Mouse (Mus musculus) forebrain, embryonic 16.5 days (tissue): Measurements from ENCODE around the gene Gstm5. TPM values are rescaled to one million over a fixed set of nuclear protein-coding genes. Genes with fewer than 3 reads are reported as not detected.
"Not testable (repeated sequence)": the region's sequence is repeated elsewhere in the genome, so short reads cannot be mapped to it uniquely, and the experiment has no call there.

ENCODE experiments used
- ATAC-seq: fragments of 200-750 bp; cut with Nextera tagmentation; 2 replicates; pipeline ENCODE4 v1.8.0; 2017; ENCODE audit warnings: mild to moderate bottlenecking, moderate library complexity
- H3K27ac ChIP-seq: fragments of 300-500 bp; sonication (generic); 2 replicates; pipeline ENCODE4 v1.5.1; 2014; ENCODE audit warnings: low read length, control low read depth
- H3K27me3 ChIP-seq: fragments of 300-500 bp; sonication (generic); replicated peaks from 2 replicates; pipeline ENCODE4 v1.6.1; 2014; ENCODE audit warnings: low read length; ENCODE audit not compliant: control insufficient read depth, insufficient read depth
- H3K36me3 ChIP-seq: fragments of 300-500 bp; sonication (generic); 2 replicates; pipeline ENCODE4 v1.6.1; 2014; ENCODE audit not compliant: control insufficient read depth, insufficient read depth
- H3K4me1 ChIP-seq: fragments of 300-500 bp; sonication (generic); replicated peaks from 2 replicates; pipeline ENCODE4 v1.6.1; 2014; ENCODE audit warnings: low read length; ENCODE audit not compliant: control insufficient read depth, insufficient read depth
- H3K4me2 ChIP-seq: fragments of 300-500 bp; sonication (generic); 2 replicates; pipeline ENCODE4 v1.6.1; 2014; ENCODE audit warnings: mild to moderate bottlenecking, low read length, control low read depth
- H3K4me3 ChIP-seq: fragments of 300-500 bp; sonication (generic); replicated peaks from 2 replicates; pipeline ENCODE4 v1.5.1; 2014; ENCODE audit warnings: mild to moderate bottlenecking, low read length, control low read depth
- H3K9ac ChIP-seq: fragments of 300-500 bp; sonication (generic); replicated peaks from 2 replicates; pipeline ENCODE4 v1.6.1; 2014; ENCODE audit warnings: low read depth, low read length, control low read depth
- H3K9me3 ChIP-seq: fragments of 300-500 bp; sonication (generic); 2 replicates; pipeline ENCODE4 v1.6.1; 2016; ENCODE audit warnings: low read length; ENCODE audit not compliant: control insufficient read depth
- WGBS: fragments of 180-500 bp; shearing (Covaris S2); extraction: QIAGEN DNeasy Blood & Tissue Kit; methylation state at CpG from one replicate; pipeline ENCODE4 v1.1.7; 2014; 5-methylcytosine and 5-hydroxymethylcytosine counted together
- polyA plus RNA-seq: library from polyadenylated mRNA; unstranded; fragments of >200 nt; fragmentation: Nextera tagmentation; extraction: Ambion mirVana; gene quantifications from 2 replicates; pipeline ENCODE4 v1.2.1, GENCODE M21; 2015

The Gstm5 gene
- polyA plus RNA-seq, 1 experiment from 2014 or later = 174 TPM

GRCm38 (mm10) chr3:107889236-107889635, 6.4 kb upstream of the Gstm5 start:
- H3K27me3 ChIP-seq, H3K4me1 ChIP-seq, H3K27ac ChIP-seq, H3K9ac ChIP-seq, ATAC-seq, H3K36me3 ChIP-seq, H3K4me2 ChIP-seq, H3K4me3 ChIP-seq, H3K9me3 ChIP-seq: not testable (repeated sequence)
- WGBS = 77% methylated on average over 2 of the region's 2 CpGs

GRCm38 (mm10) chr3:107895194-107895719, 364 bp upstream of the Gstm5 start:
- H3K9ac ChIP-seq = peak overlapping the region; percentile 85
- H3K36me3 ChIP-seq = peaks cover 5% of the 10 kb centered on the region; the same call in 1 of the 2 replicates
- H3K4me1 ChIP-seq = peaks cover 8% of the 10 kb centered on the region
- no peaks in the 10 kb centered on the region for H3K27me3 ChIP-seq
- H3K4me2 ChIP-seq = peak overlapping the region; percentile 84
- WGBS = 11% methylated on average over 6 of the region's 6 CpGs
- H3K4me3 ChIP-seq = peak overlapping the region; percentile 72
- no peak overlapping the region for H3K27ac ChIP-seq
- H3K9me3 ChIP-seq = no peaks in the 10 kb centered on the region
- ATAC-seq = no peak; the same call in 1 of the 2 replicates

DNA sequence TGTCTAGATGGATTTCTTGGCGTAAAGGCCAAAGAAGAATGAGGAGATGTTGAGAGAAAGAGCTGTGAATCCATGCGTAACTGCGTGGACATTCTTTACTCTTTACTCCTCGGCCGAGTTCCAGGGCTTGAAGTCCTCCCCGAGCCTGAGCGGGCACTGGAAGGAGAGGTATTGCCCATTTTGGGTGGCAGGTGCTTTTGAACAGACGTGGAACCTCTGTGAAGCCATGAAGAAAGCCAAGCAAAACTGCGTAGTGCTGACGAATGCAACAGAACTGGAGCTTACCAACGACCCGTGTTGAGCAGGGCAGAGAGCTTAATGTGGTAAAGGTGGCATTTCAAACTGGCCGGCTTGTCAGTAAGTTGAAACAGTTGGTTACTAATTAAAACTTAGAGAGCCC, 3.1 kb downstream of the Gstm5 start:
- no peak overlapping the region for H3K4me3 ChIP-seq
- peaks cover 8% of the 10 kb centered on the region for H3K4me1 ChIP-seq
- no peaks in the 10 kb centered on the region for H3K27me3 ChIP-seq
- H3K4me2 ChIP-seq = no peak overlapping the region
- peaks cover 5% of the 10 kb centered on the region; the same call in 1 of the 2 replicates for H3K36me3 ChIP-seq
- no peaks in the 10 kb centered on the region for H3K9me3 ChIP-seq
- ATAC-seq = no peak
- 93% methylated on average over 13 of the region's 13 CpGs for WGBS
- no peak overlapping the region for H3K9ac ChIP-seq
- no peak overlapping the region for H3K27ac ChIP-seq

- Histone ChIP-seq H3K4me1 (peaks cover 4% of the 10 kb centered on the region; the same call in 1 of the 2 replicates), H3K9me3 (no peaks in the 10 kb centered on the region), H3K4me2 (no peak overlapping the region), H3K4me3 (no peak overlapping the region), H3K27ac (no peak overlapping the region), H3K9ac (no peak overlapping the region), H3K36me3 (peaks cover 5% of the 10 kb centered on the region; the same call in 1 of the 2 replicates), H3K27me3 (no peaks in the 10 kb centered on the region)
- no peak for ATAC-seq
- WGBS = 75% methylated on average over 11 of the region's 11 CpGs
Measured at GRCm38 (mm10) chr3:107900955-107901673, 5.5 kb downstream of the Gstm5 start.

- ATAC-seq = no peak
Measured at GRCm38 (mm10) chr3:107905942-107906341, 10.3 kb downstream of the Gstm5 start.

GRCm38 (mm10) chr3:107916674-107917073, 21.1 kb downstream of the Gstm5 start:
- Histone ChIP-seq H3K9ac (no peak overlapping the region), H3K4me1 (no peaks in the 10 kb centered on the region), H3K9me3 (no peaks in the 10 kb centered on the region), H3K36me3 (no peaks in the 10 kb centered on the region), H3K27me3 (no peaks in the 10 kb centered on the region), H3K4me3 (no peak overlapping the region), H3K27ac (no peak overlapping the region), H3K4me2 (no peak overlapping the region)
- no peak for ATAC-seq
- WGBS = 77% methylated on average over 15 of the region's 15 CpGs

More at GRCm38 (mm10) chr3:107905942-107906341, 10.3 kb downstream of the Gstm5 start:
- H3K9me3 ChIP-seq = no peaks in the 10 kb centered on the region
- H3K27ac ChIP-seq = no peak overlapping the region
- 69% methylated on average over 6 of the region's 6 CpGs for WGBS
- no peak overlapping the region for H3K4me3 ChIP-seq
- H3K9ac ChIP-seq = no peak overlapping the region
- no peak overlapping the region for H3K4me2 ChIP-seq
- H3K4me1 ChIP-seq = no peaks in the 10 kb centered on the region
- no peaks in the 10 kb centered on the region for H3K36me3 ChIP-seq
- H3K27me3 ChIP-seq = no peaks in the 10 kb centered on the region

DNA sequence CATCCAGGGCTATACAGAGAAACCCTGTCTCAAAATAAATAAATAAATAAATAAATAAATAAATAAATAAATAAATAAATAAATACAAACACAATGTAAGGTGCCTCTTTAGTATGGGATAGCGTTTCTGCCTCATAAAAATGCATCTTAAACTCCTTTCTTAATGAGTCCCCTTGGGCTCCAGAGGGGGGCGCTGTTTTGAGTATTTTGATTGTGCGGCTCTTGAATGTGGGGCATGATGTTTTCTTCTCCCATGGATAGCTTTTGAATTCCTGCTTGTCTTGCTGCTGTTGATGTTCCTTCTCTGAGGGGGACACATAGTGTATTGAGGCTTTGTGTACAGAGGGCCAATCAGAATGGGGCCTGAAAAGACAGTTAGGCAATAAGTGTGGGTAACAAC, 21.5 kb downstream of the Gstm5 start:
- no peaks in the 10 kb centered on the region for H3K9me3 ChIP-seq
- H3K4me2 ChIP-seq = no peak overlapping the region
- no peak overlapping the region for H3K27ac ChIP-seq
- no peaks in the 10 kb centered on the region for H3K4me1 ChIP-seq
- H3K4me3 ChIP-seq = no peak overlapping the region
- H3K9ac ChIP-seq = no peak overlapping the region
- WGBS = 73% methylated on average over 3 of the region's 3 CpGs
- H3K36me3 ChIP-seq = no peaks in the 10 kb centered on the region
- ATAC-seq = 0 out of 2 replicates have a peak, but pooled peaks have one; percentile 47
- H3K27me3 ChIP-seq = no peaks in the 10 kb centered on the region

DNA sequence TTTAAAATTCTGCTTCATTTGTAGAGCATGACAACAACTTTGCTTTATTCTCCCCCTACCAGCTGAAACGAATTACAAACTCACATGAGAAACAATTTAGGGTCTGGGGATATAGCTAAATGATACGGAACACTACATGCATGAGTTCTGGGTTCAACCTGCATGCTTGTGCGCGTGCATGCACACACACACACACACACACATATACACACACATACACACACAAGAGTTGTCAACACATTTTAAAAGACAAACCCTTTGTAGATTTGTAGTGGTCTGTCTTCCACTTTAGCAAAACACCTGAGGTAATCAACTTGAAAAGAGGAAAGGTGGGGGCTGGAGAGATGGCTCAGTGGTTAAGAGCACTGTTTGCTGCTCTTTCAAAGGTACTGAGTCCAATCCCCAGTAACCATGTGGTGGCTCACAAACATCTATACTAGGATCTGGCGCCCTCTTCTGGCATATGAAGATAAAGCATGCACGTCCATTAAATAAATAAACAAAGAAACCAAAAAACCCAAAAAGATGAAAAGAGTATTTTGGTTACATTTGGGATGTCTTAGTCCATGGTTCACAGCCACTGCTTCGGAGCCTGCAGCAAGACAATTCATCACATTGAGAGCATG, 22.3 kb downstream of the Gstm5 start:
- Histone ChIP-seq H3K36me3 (no peaks in the 10 kb centered on the region), H3K4me2 (no peak overlapping the region), H3K4me1 (no peaks in the 10 kb centered on the region), H3K27ac (no peak overlapping the region), H3K27me3 (no peaks in the 10 kb centered on the region), H3K9me3 (no peaks in the 10 kb centered on the region), H3K4me3 (no peak overlapping the region), H3K9ac (no peak overlapping the region)
- ATAC-seq = 0 out of 2 replicates have a peak, but pooled peaks have one; percentile 55
- WGBS = 55% methylated on average over 7 of the region's 7 CpGs

- Histone ChIP-seq H3K4me2 (no peak overlapping the region), H3K9ac (no peak overlapping the region), H3K4me1 (no peaks in the 10 kb centered on the region), H3K36me3 (no peaks in the 10 kb centered on the region), H3K4me3 (no peak overlapping the region), H3K27me3 (no peaks in the 10 kb centered on the region), H3K9me3 (no peaks in the 10 kb centered on the region), H3K27ac (no peak overlapping the region)
- WGBS = 82% methylated on average over 5 of the region's 5 CpGs
- no peak for ATAC-seq
Measured at GRCm38 (mm10) chr3:107920348-107920747, 24.7 kb downstream of the Gstm5 start.
